Mouse (Mus musculus): Measurements from ENCODE around the gene Ano6.

DNA sequence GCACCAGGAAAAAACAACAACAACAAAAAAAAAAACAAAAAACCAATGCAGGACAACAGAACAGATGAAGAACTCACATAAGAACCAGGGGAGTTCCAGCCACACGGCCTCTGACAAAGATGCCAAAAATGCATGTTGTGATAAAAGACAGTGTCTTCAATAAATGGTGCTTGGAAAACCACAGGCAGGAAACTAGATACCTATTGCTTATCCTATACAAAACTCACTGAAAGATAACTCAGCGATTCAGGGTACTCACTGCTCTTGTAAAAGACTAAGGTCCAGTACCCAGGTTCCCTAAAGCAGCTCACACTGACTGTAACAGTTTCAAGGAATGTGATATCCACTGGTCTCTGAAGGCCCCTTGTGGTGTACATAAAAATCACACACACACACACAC, 20.3 kb upstream of the Ano6 start:
- TF ChIP-seq POLR2A (IDR thresholded peaks at IDR 0.05; ENCODE audit: borderline replicate concordance, control insufficient read depth, low read depth, low read length) (no peak), CTCF (IDR thresholded peaks at IDR 0.05; ENCODE audit: control insufficient read depth, insufficient read depth, low read length) (no peak)

Data from bone marrow, adult 2 months (tissue).